10 mouse cellular contexts compared by ENCODE assay signal in the genomic region with DNA sequence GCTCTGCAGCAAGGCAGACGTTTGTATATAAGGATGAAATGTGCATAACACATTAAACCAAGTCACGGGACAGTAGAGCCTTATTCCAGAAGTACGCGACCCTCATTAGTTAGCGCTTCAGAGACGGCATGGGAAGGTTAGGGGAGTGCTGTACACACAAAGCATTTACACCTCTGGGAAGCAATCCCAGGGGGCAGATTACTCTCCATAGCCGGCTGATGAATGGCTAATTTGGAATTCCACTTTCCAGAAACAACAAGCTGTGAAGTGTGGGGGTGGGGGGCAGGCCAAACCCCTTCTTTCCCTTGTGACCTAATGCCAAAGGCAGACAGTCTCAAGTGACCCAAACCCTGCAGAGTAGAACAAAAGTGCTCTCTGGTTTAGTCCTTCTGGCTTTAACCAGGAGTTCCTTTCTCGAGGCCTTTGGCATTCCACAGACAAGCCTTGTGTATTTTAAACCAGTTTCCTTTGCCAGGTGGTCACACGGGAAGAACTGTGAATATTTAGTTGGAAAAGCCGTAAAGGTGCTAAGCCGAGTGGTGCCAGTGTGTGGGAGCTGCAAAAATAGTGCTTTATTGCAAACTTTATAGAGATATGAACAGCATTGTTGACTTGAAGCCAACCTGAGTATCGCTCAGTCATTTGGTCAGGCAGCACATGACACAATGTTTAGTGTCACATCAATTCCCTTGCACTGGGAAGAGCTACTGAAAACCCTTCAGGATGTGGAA. TPM values are rescaled to one million over a fixed set of nuclear protein-coding genes. Genes with fewer than 3 reads are reported as not detected.
DNase-seq lines count a peak whose midpoint lies in the region; ATAC-seq lines count a peak whose summit lies in the region.
"Had no signal": no experiment of that assay in that cellular context is flagged by ENCODE, and none has a peak within 500 bp of the region (broad histone marks: within the 10 kb centered on the region; RNA-seq: fewer than 3 reads in every experiment).

No protein-coding gene starts in this region.

- no peak overlapping the region for H3K27ac ChIP-seq in hindbrain, embryonic 11.5 days (ENCODE audit: low read depth, low read length)
- H3K27ac ChIP-seq in hindbrain, embryonic 16.5 days (ENCODE audit: low read depth, low read length): no peak overlapping the region
- no peak overlapping the region for H3K27ac ChIP-seq in embryonic facial prominence, embryonic 11.5 days (replicated peaks; ENCODE audit: low read depth, low read length)
- no peak overlapping the region for H3K27ac ChIP-seq in hindbrain, embryonic 14.5 days

- WGBS in hindbrain, embryonic 11.5 days: 28% methylated on average over 12 of the region's 12 CpGs
- 25% methylated on average over 12 of the region's 12 CpGs for WGBS in hindbrain, embryonic 16.5 days
- WGBS in embryonic facial prominence, embryonic 11.5 days: 28% methylated on average over 12 of the region's 12 CpGs
- WGBS in hindbrain, embryonic 14.5 days: 24% methylated on average over 12 of the region's 12 CpGs

- no peaks in the 10 kb centered on the region for H3K9me3 ChIP-seq in hindbrain, embryonic 11.5 days (ENCODE audit: control insufficient read depth, low read length)
- H3K9me3 ChIP-seq in hindbrain, embryonic 16.5 days (ENCODE audit: control insufficient read depth, low read length): no peaks in the 10 kb centered on the region
- H3K9me3 ChIP-seq in embryonic facial prominence, embryonic 11.5 days (replicated peaks; ENCODE audit: control insufficient read depth, low read length): no peaks in the 10 kb centered on the region
- H3K9me3 ChIP-seq in hindbrain, embryonic 14.5 days (ENCODE audit: control insufficient read depth, low read length): no peaks in the 10 kb centered on the region

- H3K4me2 ChIP-seq in hindbrain, embryonic 11.5 days (replicated peaks; ENCODE audit: low read depth, low read length): no peak overlapping the region
- H3K4me2 ChIP-seq in hindbrain, embryonic 16.5 days (ENCODE audit: low read length): no peak overlapping the region
- H3K4me2 ChIP-seq in embryonic facial prominence, embryonic 11.5 days (ENCODE audit: low read depth, low read length): no peak overlapping the region
- no peak overlapping the region for H3K4me2 ChIP-seq in hindbrain, embryonic 14.5 days (replicated peaks)

- H3K9ac ChIP-seq in hindbrain, embryonic 11.5 days (ENCODE audit: low read depth, low read length): no peak overlapping the region
- no peak overlapping the region for H3K9ac ChIP-seq in hindbrain, embryonic 16.5 days (ENCODE audit: low read depth, low read length)
- H3K9ac ChIP-seq in embryonic facial prominence, embryonic 11.5 days (replicated peaks; ENCODE audit: low read length): no peak overlapping the region
- H3K9ac ChIP-seq in hindbrain, embryonic 14.5 days: no peak overlapping the region

- H3K4me1 ChIP-seq in hindbrain, embryonic 11.5 days (replicated peaks; ENCODE audit: control insufficient read depth, insufficient read depth, low read length): 0 out of 2 replicates have a peak, but pooled peaks cover 5% of the 10 kb centered on the region
- no peaks in the 10 kb centered on the region; the same call in 1 of the 2 replicates for H3K4me1 ChIP-seq in hindbrain, embryonic 16.5 days (ENCODE audit: control insufficient read depth, insufficient read depth, low read depth, low read length)
- H3K4me1 ChIP-seq in embryonic facial prominence, embryonic 11.5 days (ENCODE audit: control insufficient read depth, insufficient read depth, low read length): no peaks in the 10 kb centered on the region
- peaks cover 8% of the 10 kb centered on the region; the same call in 1 of the 2 replicates for H3K4me1 ChIP-seq in hindbrain, embryonic 14.5 days (replicated peaks; ENCODE audit: control insufficient read depth, insufficient read depth, low read length)

- DNase-seq in hindbrain, embryonic 11.5 days (ENCODE audit: low spot score): peak; percentile 46
- DNase-seq in embryonic facial prominence, embryonic 11.5 days (ENCODE audit: low spot score): peak; percentile 43
- peak; percentile 33 for DNase-seq in hindbrain, embryonic 14.5 days (ENCODE audit: low spot score)
- DNase-seq in lung, postnatal 14 days: peak; percentile 25
- no peak for DNase-seq in ovary, adult 18-20 months (ENCODE audit: low spot score)
- no peak for DNase-seq in adrenal gland, adult 2 months
- DNase-seq: thymus, adult 18-20 months had no signal

- H3K27me3 ChIP-seq in hindbrain, embryonic 11.5 days (ENCODE audit: control insufficient read depth, insufficient read depth, low read length): no peaks in the 10 kb centered on the region
- no peaks in the 10 kb centered on the region for H3K27me3 ChIP-seq in hindbrain, embryonic 16.5 days (replicated peaks; ENCODE audit: control insufficient read depth, insufficient read depth, low read length)
- H3K27me3 ChIP-seq in embryonic facial prominence, embryonic 11.5 days (ENCODE audit: control insufficient read depth, insufficient read depth, low read length): no peaks in the 10 kb centered on the region
- no peaks in the 10 kb centered on the region for H3K27me3 ChIP-seq in hindbrain, embryonic 14.5 days (ENCODE audit: control insufficient read depth, insufficient read depth, low read length)
- H3K27me3 ChIP-seq: CH12.LX had no signal

- peak; percentile 70 for ATAC-seq in hindbrain, embryonic 11.5 days (ENCODE audit: low FRiP score)
- no peak for ATAC-seq in hindbrain, embryonic 16.5 days
- no peak; the same call in 1 of the 2 replicates for ATAC-seq in embryonic facial prominence, embryonic 11.5 days (replicated peaks; ENCODE audit: insufficient number of reproducible peaks, low FRiP score, low TSS enrichment, low read depth)
- ATAC-seq in hindbrain, embryonic 14.5 days (ENCODE audit: low FRiP score): no peak; the same call in 1 of the 2 replicates
- ATAC-seq in frontal cortex, adult (ENCODE audit: low TSS enrichment): no peak

- H3K36me3 ChIP-seq in hindbrain, embryonic 11.5 days (ENCODE audit: control insufficient read depth, insufficient read depth, low read length): no peaks in the 10 kb centered on the region
- no peaks in the 10 kb centered on the region for H3K36me3 ChIP-seq in hindbrain, embryonic 16.5 days (ENCODE audit: control insufficient read depth, insufficient read depth, low read length)
- H3K36me3 ChIP-seq in embryonic facial prominence, embryonic 11.5 days (replicated peaks; ENCODE audit: control insufficient read depth, insufficient read depth, low read depth, low read length): no peaks in the 10 kb centered on the region
- no peaks in the 10 kb centered on the region for H3K36me3 ChIP-seq in hindbrain, embryonic 14.5 days (replicated peaks; ENCODE audit: control insufficient read depth, insufficient read depth)

- no peak overlapping the region for H3K4me3 ChIP-seq in hindbrain, embryonic 11.5 days (ENCODE audit: low read depth, low read length)
- no peak overlapping the region for H3K4me3 ChIP-seq in hindbrain, embryonic 16.5 days (ENCODE audit: low read length)
- no peak overlapping the region for H3K4me3 ChIP-seq in embryonic facial prominence, embryonic 11.5 days (ENCODE audit: low read depth, low read length)
- no peak overlapping the region for H3K4me3 ChIP-seq in hindbrain, embryonic 14.5 days (replicated peaks; ENCODE audit: low read length)

RNA-seq across cellular contexts. Expression of a gene that starts 37.3 kb away (rescaled TPM):
- polyA plus RNA-seq in hindbrain, embryonic 11.5 days (2014; fragmentation: Nextera tagmentation; extraction: Ambion mirVana): 448 and 472 TPM in 2 replicates
- 106 and 118 TPM in 2 replicates for polyA plus RNA-seq in hindbrain, embryonic 16.5 days (2015; fragmentation: Nextera tagmentation; extraction: Ambion mirVana)
- polyA plus RNA-seq in embryonic facial prominence, embryonic 11.5 days (2014; fragmentation: Nextera tagmentation; extraction: Ambion mirVana): 595 and 613 TPM in 2 replicates
- 106 and 119 TPM in 2 replicates for polyA plus RNA-seq in hindbrain, embryonic 14.5 days (2014; fragmentation: Nextera tagmentation; extraction: Ambion mirVana)
- total RNA-seq in adrenal gland, adult 2 months (2021): 100 to 1,000 TPM; 281 to 315 TPM
- 45.7 and 49.1 TPM in 2 replicates for polyA plus RNA-seq in adrenal gland, adult 2 months (2012; rRNA removed)

RNA-seq across cellular contexts. Expression of a gene that starts 37.6 kb away (rescaled TPM):
- polyA plus RNA-seq in hindbrain, embryonic 11.5 days (2014; fragmentation: Nextera tagmentation; extraction: Ambion mirVana): 2.0 and 2.8 TPM in 2 replicates
- polyA plus RNA-seq in hindbrain, embryonic 16.5 days (2015; fragmentation: Nextera tagmentation; extraction: Ambion mirVana): 0.91 and 2.7 TPM in 2 replicates
- 4.7 and 5.9 TPM in 2 replicates for polyA plus RNA-seq in embryonic facial prominence, embryonic 11.5 days (2014; fragmentation: Nextera tagmentation; extraction: Ambion mirVana)
- 1.5 and 2.3 TPM in 2 replicates for polyA plus RNA-seq in hindbrain, embryonic 14.5 days (2014; fragmentation: Nextera tagmentation; extraction: Ambion mirVana)
- 1 to 10 TPM; 1.8 to 2.0 TPM for total RNA-seq in adrenal gland, adult 2 months (2021)
- polyA plus RNA-seq in adrenal gland, adult 2 months (2012; rRNA removed): 0.32 and 0.89 TPM in 2 replicates

Comparison
In these comparisons a context has a peak if more than half of its experiments do, and no peak if none do; other contexts are left out.
1. DNase-seq: peak in hindbrain, embryonic 11.5 days (single experiment), embryonic facial prominence, embryonic 11.5 days (single experiment), hindbrain, embryonic 14.5 days (single experiment) and lung, postnatal 14 days (single experiment); none in ovary, adult 18-20 months (single experiment) and adrenal gland, adult 2 months (single experiment).